Mouse (Mus musculus) CD4-positive, CD25-positive, alpha-beta regulatory T cell, adult 2 months (primary cell): ENCODE data around the gene Relt.
"Not testable (repeated sequence)": the region's sequence is repeated elsewhere in the genome, so short reads cannot be mapped to it uniquely, and the experiment has no call there.

Source experiments
- DNase-seq: peaks from one replicate; pipeline ENCODE4 v3.0.0-alpha.2; 2012; ENCODE audit warnings: low read depth, low spot score

Gene Relt

GRCm38 (mm10) chr7:100875822-100876221 lies 12.6 kb upstream of the Relt start:
- no peak for DNase-seq

- DNase-seq = no peak
Measured at GRCm38 (mm10) chr7:100873197-100873596, 10.0 kb upstream of the Relt start.

- no peak for DNase-seq
Measured at GRCm38 (mm10) chr7:100871892-100872291, 8.6 kb upstream of the Relt start.

GRCm38 (mm10) chr7:100871355-100871754 lies 8.1 kb upstream of the Relt start:
- DNase-seq = no peak

- no peak for DNase-seq
Measured at GRCm38 (mm10) chr7:100869877-100870629, 6.8 kb upstream of the Relt start.

- no peak for DNase-seq
Measured at GRCm38 (mm10) chr7:100868551-100868950, 5.3 kb upstream of the Relt start.

- no peak for DNase-seq
Measured at GRCm38 (mm10) chr7:100867561-100867960, 4.3 kb upstream of the Relt start.

DNA sequence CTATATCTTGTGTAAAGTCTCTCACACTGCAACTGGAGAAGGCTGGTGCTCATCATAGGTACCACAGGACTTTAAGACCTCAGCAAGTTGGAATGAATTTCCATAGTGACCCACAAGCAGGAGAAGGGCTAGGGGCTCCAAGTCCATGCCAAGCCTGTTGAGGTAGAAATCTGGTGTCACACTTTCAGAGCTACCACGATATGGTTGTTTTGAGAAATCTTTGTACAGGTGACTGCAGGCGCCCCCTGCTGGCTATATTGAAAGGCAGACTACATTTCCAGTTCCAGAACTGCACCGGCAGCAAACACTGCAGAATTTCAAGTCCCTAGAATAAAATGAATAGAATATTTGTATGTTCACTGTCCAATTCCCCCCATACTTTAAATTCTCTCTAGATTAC lies 3.4 kb upstream of the Relt start:
- peak; percentile 87 for DNase-seq

GRCm38 (mm10) chr7:100862353-100862752 lies 893 bp downstream of the Relt start:
- DNase-seq = no peak

- no peak for DNase-seq
Measured at GRCm38 (mm10) chr7:100861209-100861608, 2.0 kb downstream of the Relt start.

GRCm38 (mm10) chr7:100860450-100860849 lies 2.8 kb downstream of the Relt start:
- no peak for DNase-seq

GRCm38 (mm10) chr7:100855795-100856573 lies 7.3 kb downstream of the Relt start:
- DNase-seq = peak; percentile 80

GRCm38 (mm10) chr7:100855300-100855699 lies 7.9 kb downstream of the Relt start:
- peak; percentile 35 for DNase-seq

- no peak for DNase-seq
Measured at GRCm38 (mm10) chr7:100854861-100855260, 8.4 kb downstream of the Relt start.

DNA sequence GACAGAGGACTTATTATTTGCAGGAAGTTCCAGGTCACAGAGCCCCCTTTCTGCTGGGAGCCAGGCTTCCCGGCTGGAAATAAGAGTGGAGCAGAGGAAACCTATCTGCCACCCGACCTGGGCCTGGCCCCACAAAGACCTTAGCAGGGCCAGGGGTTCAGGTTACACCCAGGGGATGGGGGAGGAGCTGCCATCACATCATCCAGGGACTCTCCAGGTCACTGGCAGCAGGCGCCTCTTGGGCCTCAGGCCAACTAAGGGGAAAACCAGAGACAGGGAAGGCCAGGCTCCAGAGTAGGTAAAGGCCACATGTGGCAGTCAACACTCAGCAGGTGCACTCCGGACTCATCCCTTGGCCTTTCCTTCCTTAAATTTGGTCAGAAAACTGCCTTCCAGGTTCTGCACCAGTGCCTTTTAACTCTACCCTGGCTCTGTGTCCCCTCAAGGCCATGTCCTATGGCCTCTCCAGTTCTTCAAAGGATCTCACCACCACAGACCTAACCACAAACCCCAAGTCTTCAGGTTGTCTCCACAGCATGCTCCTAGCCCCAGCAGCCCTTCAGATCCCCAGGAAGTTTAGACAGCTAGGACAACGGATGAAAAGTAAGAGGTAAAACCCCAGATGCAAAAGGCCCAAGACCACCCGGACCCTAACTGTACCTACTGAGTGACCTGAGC lies 9.0 kb downstream of the Relt start:
- DNase-seq = no peak

GRCm38 (mm10) chr7:100853396-100853795 lies 9.8 kb downstream of the Relt start:
- DNase-seq = no peak

DNA sequence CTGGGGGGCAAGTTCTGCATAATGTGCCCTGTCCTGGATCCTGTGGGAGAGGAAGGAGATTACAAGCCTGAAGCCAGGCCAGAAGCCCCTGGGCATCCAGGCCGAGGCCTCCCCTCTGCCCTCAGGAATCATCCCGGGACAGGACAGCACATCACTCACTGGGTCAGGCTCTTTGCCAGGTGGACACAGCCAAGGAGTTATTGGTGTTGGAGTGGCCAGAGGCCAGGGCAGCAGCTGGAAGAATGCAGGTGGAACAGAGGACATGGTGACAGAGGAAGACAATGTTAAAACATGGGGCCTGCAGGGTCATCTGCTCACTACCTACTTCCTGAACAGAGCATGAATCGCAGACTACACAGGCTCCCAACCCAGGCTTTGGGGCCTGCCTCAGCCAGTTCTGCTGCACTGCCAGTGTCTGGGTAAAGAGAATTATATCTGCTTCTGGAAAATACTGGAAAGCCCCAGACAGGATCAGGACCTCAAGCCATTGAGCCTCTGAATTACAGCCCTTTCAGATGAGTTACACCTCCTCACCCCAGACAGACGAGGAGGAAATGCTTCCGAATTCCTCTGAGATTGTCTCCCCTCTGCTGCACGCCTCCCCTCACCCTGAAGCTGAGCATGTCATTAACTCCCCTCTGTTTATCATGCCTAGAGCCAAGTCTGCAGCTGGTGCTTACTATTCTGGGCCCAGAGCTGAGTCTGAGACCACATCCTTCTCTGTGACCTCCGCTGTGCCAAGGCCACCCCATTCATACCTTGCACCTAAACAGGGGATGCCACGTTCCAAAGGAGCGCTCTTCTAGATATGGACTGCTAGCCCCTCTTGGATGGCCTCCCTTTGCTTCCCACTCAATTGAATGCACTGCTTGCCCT lies 11.5 kb downstream of the Relt start:
- DNase-seq = no peak

GRCm38 (mm10) chr7:100849508-100849907 lies 13.7 kb downstream of the Relt start:
- DNase-seq = no peak

DNA sequence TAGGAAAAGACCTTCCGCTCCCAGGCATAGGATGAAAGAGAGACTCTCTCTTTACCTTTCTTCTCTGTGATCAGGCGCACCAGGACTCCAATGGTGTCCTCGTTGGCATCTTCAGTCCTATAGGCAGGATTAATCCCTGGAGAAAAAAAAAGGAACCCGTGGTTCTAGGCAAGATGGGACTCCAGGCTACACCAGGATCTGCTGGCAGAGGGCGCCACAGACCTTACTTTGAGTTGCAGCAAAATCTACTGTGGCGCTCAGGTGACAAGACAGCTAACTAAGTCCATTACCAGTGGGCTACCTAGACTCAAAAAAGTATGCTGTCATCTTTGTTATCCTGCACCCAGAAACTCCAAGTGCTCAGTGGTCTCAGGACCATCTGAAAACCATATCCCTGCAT lies 14.5 kb downstream of the Relt start:
- DNase-seq = peak; percentile 84

GRCm38 (mm10) chr7:100847131-100847530 lies 16.1 kb downstream of the Relt start:
- DNase-seq = no peak

- not testable (repeated sequence) for DNase-seq
Measured at GRCm38 (mm10) chr7:100846033-100846432, 17.2 kb downstream of the Relt start.
